Mouse (Mus musculus) MEL (cell line): ENCODE measurements at regions not wholly inside any gene's neighbourhood (a gene's known extent, or its start where the extent isn't known, plus 50 kb on each side); places are given as distances from the start of the nearest gene placed in this dataset.

Experiments used
- E2F4 ChIP-seq: IDR thresholded peaks from 2 replicates; pipeline ENCODE4 v1.6.1; 2011; ENCODE audit warnings: low read depth, low read length, improper control_type of control experiment, borderline replicate concordance
- MAFK ChIP-seq: IDR thresholded peaks from 2 replicates; pipeline ENCODE4 v1.6.1; 2011; ENCODE audit warnings: low read depth, mild to moderate bottlenecking, low read length, improper control_type of control experiment, borderline replicate concordance
- USF2 ChIP-seq, 2 experiments: IDR thresholded peaks; 2 replicates each; pipeline ENCODE4 v1.6.1; 2011 to 2012; ENCODE audit warnings: improper control_type of control experiment in 2 of 2, low read length in 2 of 2, borderline replicate concordance in 1 of 2, inconsistent platforms in 1 of 2, low read depth in 1 of 2, mild to moderate bottlenecking in 1 of 2; ENCODE audit not compliant: insufficient read depth in 1 of 2

- TF ChIP-seq MAFK (no peak), E2F4 (no peak), USF2 (IDR thresholded peaks at IDR 0.05; ENCODE audit: borderline replicate concordance in 1 of 2, insufficient read depth in 1 of 2, low read depth in 1 of 2, low read length in 2 of 2) (no peak)
Observed at GRCm38 (mm10) chr16:19025227-19025932, 148.5 kb downstream of the Hira start.
